Mouse (Mus musculus) spleen, adult 2 months (tissue): ENCODE measurements at regions not wholly inside any gene's neighbourhood (a gene's known extent, or its start where the extent isn't known, plus 50 kb on each side); places are given as distances from the start of the nearest gene placed in this dataset.

Experiments
- CTCF ChIP-seq: fragments of 200-500 bp; IDR thresholded peaks from 2 replicates; pipeline ENCODE4 v1.5.1; 2011; ENCODE audit warnings: mild to moderate bottlenecking, inconsistent platforms; ENCODE audit not compliant: insufficient read depth, insufficient read length, insufficient replicate concordance; ENCODE audit errors: extremely low read depth
- POLR2A ChIP-seq: fragments of 200-500 bp; IDR thresholded peaks from 2 replicates; pipeline ENCODE4 v1.6.1; 2011; ENCODE audit warnings: low read depth, low read length, inconsistent platforms

- no peak for TF ChIP-seq POLR2A
- no peak for TF ChIP-seq CTCF
Measured at GRCm38 (mm10) chr11:64755563-64755962, 223.3 kb upstream of the Elac2 start.
